Mouse (Mus musculus) lung, postnatal 4 days (tissue): ENCODE data around the gene Art3.

ENCODE experiments used
- DNase-seq, 2 experiments: peaks; one replicate each; pipeline ENCODE4 v3.0.0; 2021

The Art3 gene

GRCm38 (mm10) chr5:92431611-92432010, 100.0 kb downstream of the Art3 start:
- DNase-seq, result no peak

- no peak for DNase-seq
Measured at GRCm38 (mm10) chr5:92434070-92434469, 102.4 kb downstream of the Art3 start.

- DNase-seq, result no peak
Measured at GRCm38 (mm10) chr5:92434571-92434985, 103.0 kb downstream of the Art3 start.

- DNase-seq, result peak; percentile 97
Measured at GRCm38 (mm10) chr5:92435025-92435584, 103.5 kb downstream of the Art3 start, which contains the start of gene Nup54. Gene Nup54 (minus strand): TSS chr5:92435219.

GRCm38 (mm10) chr5:92438540-92438939, 106.9 kb downstream of the Art3 start:
- DNase-seq, result no peak

- DNase-seq, result peak; percentile 47 to 49
Measured at GRCm38 (mm10) chr5:92441494-92441893, 109.9 kb downstream of the Art3 start.

- DNase-seq, result no peak
Measured at GRCm38 (mm10) chr5:92442914-92443313, 111.3 kb downstream of the Art3 start.

GRCm38 (mm10) chr5:92445016-92445415, 113.4 kb downstream of the Art3 start:
- DNase-seq, result no peak

GRCm38 (mm10) chr5:92446736-92447135, 115.1 kb downstream of the Art3 start:
- no peak for DNase-seq

- DNase-seq, result no peak
Measured at GRCm38 (mm10) chr5:92452876-92453275, 121.2 kb downstream of the Art3 start.

GRCm38 (mm10) chr5:92457410-92457809, 125.8 kb downstream of the Art3 start:
- DNase-seq, result no peak

- DNase-seq, result no peak
Measured at GRCm38 (mm10) chr5:92458726-92459125, 127.1 kb downstream of the Art3 start.

GRCm38 (mm10) chr5:92461321-92461720, 129.7 kb downstream of the Art3 start:
- peak; percentile 77 to 81 for DNase-seq
